Mouse (Mus musculus): ENCODE measurements around the gene Svep1. TPM values are rescaled to one million over a fixed set of nuclear protein-coding genes. Genes with fewer than 3 reads are reported as not detected.

Svep1 gene
- total RNA-seq, 1 experiment from 2014 or later: 0.10 TPM

DNA sequence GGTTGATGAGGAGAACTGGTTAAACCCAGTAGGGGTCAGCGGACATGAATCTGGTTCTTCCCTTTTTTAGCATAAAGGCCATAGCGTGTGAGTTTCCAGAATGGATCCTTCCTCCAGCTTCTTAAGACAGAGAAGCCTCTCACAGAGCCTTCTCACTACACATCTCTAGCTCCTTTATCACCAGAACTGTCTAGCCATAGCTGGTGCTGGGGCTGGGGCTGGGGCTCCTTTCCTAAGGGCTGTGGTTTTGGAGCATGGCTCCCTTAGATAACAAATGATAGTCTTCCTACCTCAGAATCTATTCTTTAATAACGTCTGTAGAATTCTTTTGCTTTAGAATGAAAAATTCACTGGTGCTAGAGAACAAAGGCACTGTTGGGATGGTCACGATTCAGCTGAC is 76.8 kb downstream of the Svep1 start:
- ATAC-seq (replicated peaks in 1 of 2; ENCODE audit: insufficient read depth in 1 of 2, low FRiP score in 2 of 2, low TSS enrichment in 1 of 2, low read depth in 1 of 2, poor library complexity in 2 of 2, severe bottlenecking in 2 of 2): no peak

- ATAC-seq (replicated peaks in 1 of 2; ENCODE audit: insufficient read depth in 1 of 2, low FRiP score in 2 of 2, low TSS enrichment in 1 of 2, low read depth in 1 of 2, poor library complexity in 2 of 2, severe bottlenecking in 2 of 2): 0 out of 4 replicates have a peak, but pooled peaks of 1 of the 2 experiments have one; percentile 4
These were observed 79.6 kb downstream of the Svep1 start for GRCm38 (mm10) chr4:58127024-58127423.

DNA sequence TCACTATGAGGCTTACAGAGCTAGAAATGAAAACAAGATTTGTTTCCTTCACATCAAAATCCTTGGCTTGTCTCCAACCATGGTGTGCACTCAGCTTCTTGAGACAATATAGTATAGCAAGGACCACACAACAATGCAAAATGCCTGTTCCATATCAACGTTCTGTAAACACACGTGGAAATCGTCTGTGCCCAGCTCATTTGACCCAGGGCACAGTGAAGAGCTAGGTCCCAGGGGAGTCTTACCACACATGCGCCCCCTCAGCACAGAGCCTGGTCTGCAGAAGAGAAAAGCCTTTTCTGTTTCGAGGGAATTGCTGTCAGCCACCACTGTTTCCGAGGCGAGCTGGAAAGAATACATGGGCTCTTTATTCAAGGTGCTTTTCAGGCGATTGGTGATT is 91.2 kb downstream of the Svep1 start:
- no peak for ATAC-seq (replicated peaks in 1 of 2; ENCODE audit: insufficient read depth in 1 of 2, low FRiP score in 2 of 2, low TSS enrichment in 1 of 2, low read depth in 1 of 2, poor library complexity in 2 of 2, severe bottlenecking in 2 of 2)

GRCm38 (mm10) chr4:58111008-58111407 is 95.7 kb downstream of the Svep1 start:
- no peak for ATAC-seq (replicated peaks in 1 of 2; ENCODE audit: insufficient read depth in 1 of 2, low FRiP score in 2 of 2, low TSS enrichment in 1 of 2, low read depth in 1 of 2, poor library complexity in 2 of 2, severe bottlenecking in 2 of 2)

- ATAC-seq (replicated peaks in 1 of 2; ENCODE audit: insufficient read depth in 1 of 2, low FRiP score in 2 of 2, low TSS enrichment in 1 of 2, low read depth in 1 of 2, poor library complexity in 2 of 2, severe bottlenecking in 2 of 2): no peak
These were observed 96.9 kb downstream of the Svep1 start for GRCm38 (mm10) chr4:58109793-58110192.

DNA sequence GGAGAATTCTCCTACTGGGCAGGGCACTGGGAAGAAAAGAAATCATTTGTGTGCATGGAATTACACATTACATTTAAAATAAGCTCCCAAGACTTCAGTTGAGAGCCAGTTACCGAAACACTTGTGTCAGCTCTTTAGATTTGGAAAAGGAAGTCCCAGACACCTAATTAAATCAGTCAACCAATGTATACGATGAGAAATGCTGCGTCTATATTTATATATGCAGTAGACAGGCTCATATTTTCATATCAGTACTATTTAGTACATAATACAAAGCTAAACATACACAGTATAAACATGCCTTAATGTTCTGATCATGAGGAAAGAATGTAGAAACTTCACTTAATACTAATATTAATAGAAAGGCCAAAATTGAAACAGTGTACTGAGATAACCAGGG is 98.3 kb downstream of the Svep1 start:
- ATAC-seq (replicated peaks in 1 of 2; ENCODE audit: insufficient read depth in 1 of 2, low FRiP score in 2 of 2, low TSS enrichment in 1 of 2, low read depth in 1 of 2, poor library complexity in 2 of 2, severe bottlenecking in 2 of 2): no peak

DNA sequence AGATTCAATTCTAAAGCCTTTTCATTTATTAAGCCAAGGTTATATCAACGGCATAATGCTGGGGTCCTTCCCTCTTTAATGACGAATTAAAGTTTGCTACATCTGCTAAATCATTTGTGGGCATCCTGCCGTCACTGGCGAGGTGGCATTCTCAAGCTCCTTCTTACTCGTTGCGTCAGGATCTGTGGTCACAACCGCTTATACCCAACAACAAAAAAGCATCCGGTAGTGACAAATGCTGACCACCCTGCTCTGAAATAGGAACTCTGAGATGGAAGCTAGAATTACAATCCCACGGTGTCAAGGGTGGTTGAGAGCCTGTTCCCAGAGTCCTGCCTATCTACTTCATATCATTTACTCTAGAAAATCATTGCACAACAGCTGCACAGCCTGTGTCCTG is 108.9 kb downstream of the Svep1 start:
- peak; percentile 59 to 80; a peak in 3 of 4 replicates for ATAC-seq (replicated peaks in 1 of 2; ENCODE audit: insufficient read depth in 1 of 2, low FRiP score in 2 of 2, low TSS enrichment in 1 of 2, low read depth in 1 of 2, poor library complexity in 2 of 2, severe bottlenecking in 2 of 2)

DNA sequence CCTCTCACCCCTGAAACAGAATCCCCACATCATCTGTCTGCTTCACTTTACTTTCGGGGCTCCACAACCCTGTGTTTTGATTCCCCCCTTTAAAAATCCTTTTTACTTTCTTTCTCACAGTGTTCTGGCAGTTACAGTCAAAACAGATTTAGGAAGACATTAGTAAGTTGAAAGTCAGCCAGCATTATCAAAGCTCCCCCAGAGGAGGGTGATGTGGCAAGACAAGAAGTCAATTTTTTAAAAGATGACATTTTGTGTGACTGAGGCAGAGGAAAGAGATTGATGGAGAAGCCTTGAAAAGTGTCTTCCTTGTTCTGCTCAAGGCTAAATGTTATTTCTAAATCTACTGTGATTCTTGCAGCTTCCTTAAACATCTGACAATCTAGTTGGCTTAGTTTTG is 119.9 kb downstream of the Svep1 start:
- no peak for ATAC-seq (replicated peaks in 1 of 2; ENCODE audit: insufficient read depth in 1 of 2, low FRiP score in 2 of 2, low TSS enrichment in 1 of 2, low read depth in 1 of 2, poor library complexity in 2 of 2, severe bottlenecking in 2 of 2)

- no peak for ATAC-seq (replicated peaks in 1 of 2; ENCODE audit: insufficient read depth in 1 of 2, low FRiP score in 2 of 2, low TSS enrichment in 1 of 2, low read depth in 1 of 2, poor library complexity in 2 of 2, severe bottlenecking in 2 of 2)
These were observed 120.5 kb downstream of the Svep1 start for GRCm38 (mm10) chr4:58086151-58086550.

- ATAC-seq (replicated peaks in 1 of 2; ENCODE audit: insufficient read depth in 1 of 2, low FRiP score in 2 of 2, low TSS enrichment in 1 of 2, low read depth in 1 of 2, poor library complexity in 2 of 2, severe bottlenecking in 2 of 2): no peak
These were observed 121.3 kb downstream of the Svep1 start for GRCm38 (mm10) chr4:58085340-58085739.

GRCm38 (mm10) chr4:58084155-58084554 is 122.5 kb downstream of the Svep1 start:
- ATAC-seq (replicated peaks in 1 of 2; ENCODE audit: insufficient read depth in 1 of 2, low FRiP score in 2 of 2, low TSS enrichment in 1 of 2, low read depth in 1 of 2, poor library complexity in 2 of 2, severe bottlenecking in 2 of 2): no peak

DNA sequence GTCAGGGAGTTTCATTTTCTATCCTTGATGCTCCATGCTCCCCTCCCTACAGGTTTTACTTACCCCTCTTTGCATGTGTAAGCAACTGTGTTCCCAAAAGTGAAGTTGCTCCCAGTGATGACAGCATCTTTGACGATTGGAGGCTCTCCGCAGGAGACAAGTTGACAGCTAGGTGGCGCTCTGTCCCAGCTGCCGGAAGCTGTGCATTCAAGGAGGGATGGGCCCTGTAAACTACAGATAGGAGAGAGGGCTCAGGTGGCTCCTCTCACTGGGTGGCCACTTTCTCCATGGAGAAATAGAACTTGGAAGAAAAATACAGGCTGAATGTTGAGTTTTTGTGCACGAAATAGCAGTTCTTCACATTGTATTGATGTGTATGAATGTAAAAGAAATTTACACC is 124.1 kb downstream of the Svep1 start:
- ATAC-seq (replicated peaks in 1 of 2; ENCODE audit: insufficient read depth in 1 of 2, low FRiP score in 2 of 2, low TSS enrichment in 1 of 2, low read depth in 1 of 2, poor library complexity in 2 of 2, severe bottlenecking in 2 of 2): peak; percentile 58 to 61

DNA sequence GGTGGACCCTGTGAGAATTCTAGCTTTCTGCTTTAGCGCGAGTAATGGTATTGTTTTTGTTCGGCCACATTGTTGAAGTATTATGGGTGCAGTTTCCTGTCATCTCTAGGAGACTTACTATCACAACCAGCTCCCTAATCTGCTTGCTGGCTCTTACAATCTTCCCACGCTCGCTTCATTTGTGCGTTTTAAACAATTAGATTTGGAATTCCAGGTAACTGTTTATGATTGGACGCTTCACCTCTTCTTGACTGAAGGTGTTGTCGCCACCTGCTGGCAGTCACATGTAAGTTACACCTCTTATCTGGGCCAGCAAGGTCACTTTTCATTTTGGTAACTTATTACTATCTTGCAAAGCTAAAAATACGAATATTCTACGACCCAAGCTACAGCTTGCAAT is 127.0 kb downstream of the Svep1 start:
- ATAC-seq (replicated peaks in 1 of 2; ENCODE audit: insufficient read depth in 1 of 2, low FRiP score in 2 of 2, low TSS enrichment in 1 of 2, low read depth in 1 of 2, poor library complexity in 2 of 2, severe bottlenecking in 2 of 2): peak; percentile 50 to 55; a peak in 1 of 4 replicates

DNA sequence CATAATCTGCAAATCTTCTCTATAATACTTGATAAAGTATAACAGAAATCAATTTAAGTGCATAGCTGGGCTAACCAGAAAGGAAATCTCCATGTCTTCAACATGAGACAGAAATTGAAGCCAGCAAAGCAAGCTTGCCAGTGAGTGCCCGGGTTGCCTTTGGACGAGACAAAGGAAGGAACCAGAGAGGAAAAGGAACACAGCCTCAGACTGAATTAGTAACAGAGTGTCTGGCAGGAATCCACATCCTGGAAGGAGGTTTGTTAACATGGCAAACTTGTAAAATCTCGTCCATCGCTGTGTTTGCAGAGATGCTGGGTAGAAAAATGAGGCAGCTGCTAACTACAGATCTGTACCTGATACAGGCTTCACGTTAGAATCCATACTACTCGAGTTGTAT is 128.7 kb downstream of the Svep1 start:
- ATAC-seq (replicated peaks in 1 of 2; ENCODE audit: insufficient read depth in 1 of 2, low FRiP score in 2 of 2, low TSS enrichment in 1 of 2, low read depth in 1 of 2, poor library complexity in 2 of 2, severe bottlenecking in 2 of 2): no peak

DNA sequence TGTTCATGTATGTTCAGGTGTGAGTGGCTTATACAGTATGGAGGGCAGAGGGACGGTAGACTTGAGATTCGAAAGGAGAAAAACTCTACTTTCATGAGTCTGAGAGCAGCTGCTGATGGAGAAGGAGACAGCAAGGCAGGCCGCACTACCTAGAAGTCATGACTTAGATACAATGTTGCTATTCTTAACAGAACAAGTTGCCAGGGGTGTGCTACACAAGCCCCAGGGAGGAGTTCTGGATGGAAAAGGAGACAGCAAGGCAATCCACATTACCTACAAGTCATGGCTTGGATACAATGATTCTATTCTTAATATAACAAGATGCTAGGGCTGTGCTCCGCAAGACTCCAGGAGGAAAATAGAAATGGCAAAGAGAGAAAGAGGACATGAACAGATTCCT is 129.1 kb downstream of the Svep1 start:
- ATAC-seq (replicated peaks in 1 of 2; ENCODE audit: insufficient read depth in 1 of 2, low FRiP score in 2 of 2, low TSS enrichment in 1 of 2, low read depth in 1 of 2, poor library complexity in 2 of 2, severe bottlenecking in 2 of 2): no peak

DNA sequence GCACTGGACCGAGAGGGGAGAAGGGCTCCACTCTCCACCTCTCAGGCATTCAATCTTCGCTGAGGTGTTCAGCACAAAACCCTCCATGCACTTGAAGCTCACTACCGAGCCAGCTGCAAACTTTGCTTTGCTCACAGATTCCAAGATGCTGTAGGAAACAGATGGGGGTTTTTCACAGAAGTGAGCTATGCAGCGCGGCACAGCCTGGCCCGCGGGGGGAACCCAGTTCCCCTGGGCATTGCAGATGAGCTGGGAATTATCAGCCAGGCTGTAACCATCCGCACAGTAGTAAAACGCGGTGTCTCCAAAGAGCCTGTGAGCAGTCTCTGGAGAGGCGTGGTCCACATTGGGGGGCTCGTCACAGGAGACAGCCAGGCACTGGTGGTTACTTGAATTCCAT is 133.8 kb downstream of the Svep1 start:
- no peak for ATAC-seq (replicated peaks in 1 of 2; ENCODE audit: insufficient read depth in 1 of 2, low FRiP score in 2 of 2, low TSS enrichment in 1 of 2, low read depth in 1 of 2, poor library complexity in 2 of 2, severe bottlenecking in 2 of 2)

- ATAC-seq (replicated peaks in 1 of 2; ENCODE audit: insufficient read depth in 1 of 2, low FRiP score in 2 of 2, low TSS enrichment in 1 of 2, low read depth in 1 of 2, poor library complexity in 2 of 2, severe bottlenecking in 2 of 2): no peak
These were observed 137.8 kb downstream of the Svep1 start for GRCm38 (mm10) chr4:58068886-58069285.

- ATAC-seq (replicated peaks in 1 of 2; ENCODE audit: insufficient read depth in 1 of 2, low FRiP score in 2 of 2, low TSS enrichment in 1 of 2, low read depth in 1 of 2, poor library complexity in 2 of 2, severe bottlenecking in 2 of 2): no peak
These were observed 141.9 kb downstream of the Svep1 start for GRCm38 (mm10) chr4:58064721-58065120.

- no peak for ATAC-seq (replicated peaks in 1 of 2; ENCODE audit: insufficient read depth in 1 of 2, low FRiP score in 2 of 2, low TSS enrichment in 1 of 2, low read depth in 1 of 2, poor library complexity in 2 of 2, severe bottlenecking in 2 of 2)
These were observed 143.7 kb downstream of the Svep1 start for GRCm38 (mm10) chr4:58062933-58063332.

DNA sequence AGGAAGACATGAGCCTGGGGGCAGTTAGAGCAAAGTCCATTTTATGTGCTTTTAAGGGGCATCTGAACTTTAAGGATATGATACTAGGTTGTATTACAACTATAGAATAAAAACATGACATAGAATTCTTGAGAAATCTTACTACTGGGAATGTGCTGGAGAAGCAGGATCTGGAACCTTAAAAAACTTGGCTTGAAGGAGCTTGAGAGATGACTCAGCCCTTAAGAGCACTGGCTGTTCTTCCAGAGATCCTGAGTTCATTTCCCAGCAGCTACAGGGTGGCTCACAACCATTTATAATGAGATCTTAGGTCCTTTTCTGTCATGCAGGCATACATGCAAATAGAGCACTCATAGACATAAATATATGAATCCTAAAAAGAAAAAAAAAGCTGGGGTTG is 151.0 kb downstream of the Svep1 start:
- no peak for ATAC-seq (replicated peaks in 1 of 2; ENCODE audit: insufficient read depth in 1 of 2, low FRiP score in 2 of 2, low TSS enrichment in 1 of 2, low read depth in 1 of 2, poor library complexity in 2 of 2, severe bottlenecking in 2 of 2)

Measured in hematopoietic stem cell, adult 5-6 weeks (primary cell).